Mouse (Mus musculus) kidney, adult 18-20 months (tissue): ENCODE data around the gene Ak3.
"Not testable (repeated sequence)": the region's sequence is repeated elsewhere in the genome, so short reads cannot be mapped to it uniquely, and the experiment has no call there.

Source experiments
- DNase-seq: peaks from one replicate; pipeline ENCODE4 v3.0.0; 2021

Gene Ak3

DNA sequence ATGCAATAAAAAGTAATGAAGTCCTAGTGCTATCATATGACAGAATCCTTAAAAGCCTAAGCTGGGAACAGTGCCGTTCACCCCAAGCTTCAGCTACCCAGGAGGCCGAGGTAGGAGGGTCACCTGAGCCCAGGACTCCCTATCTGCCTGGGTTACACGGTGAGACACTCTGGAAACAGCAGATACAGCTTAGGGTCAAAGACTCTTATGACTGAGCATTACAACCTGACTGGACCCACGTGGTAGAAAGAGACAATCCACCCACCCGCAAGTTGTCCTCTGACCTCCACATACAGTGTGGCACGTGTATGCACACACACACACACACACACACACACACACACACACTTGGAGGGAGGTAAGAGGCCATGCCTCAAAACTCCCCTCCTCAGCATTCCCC is 5.6 kb downstream of the Ak3 start:
- DNase-seq = no peak

DNA sequence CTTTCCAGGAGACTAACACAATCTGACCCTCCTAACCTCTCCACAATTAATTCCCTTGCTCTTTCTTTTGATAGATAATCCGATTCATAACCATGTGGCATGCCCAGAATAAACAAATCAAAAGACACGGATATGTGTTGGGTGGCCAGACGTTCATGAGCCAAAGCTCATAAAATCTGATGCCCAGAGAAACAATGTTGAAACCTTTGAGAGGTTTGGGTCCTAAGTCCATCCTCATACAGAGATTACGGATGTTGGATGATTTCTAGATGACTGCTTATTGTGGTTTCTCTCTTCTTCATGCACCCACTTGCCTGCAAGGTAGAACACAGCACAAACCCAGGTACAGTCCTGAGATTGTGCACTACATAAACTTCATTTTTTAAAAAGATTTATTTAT is 7.6 kb downstream of the Ak3 start:
- no peak for DNase-seq

DNA sequence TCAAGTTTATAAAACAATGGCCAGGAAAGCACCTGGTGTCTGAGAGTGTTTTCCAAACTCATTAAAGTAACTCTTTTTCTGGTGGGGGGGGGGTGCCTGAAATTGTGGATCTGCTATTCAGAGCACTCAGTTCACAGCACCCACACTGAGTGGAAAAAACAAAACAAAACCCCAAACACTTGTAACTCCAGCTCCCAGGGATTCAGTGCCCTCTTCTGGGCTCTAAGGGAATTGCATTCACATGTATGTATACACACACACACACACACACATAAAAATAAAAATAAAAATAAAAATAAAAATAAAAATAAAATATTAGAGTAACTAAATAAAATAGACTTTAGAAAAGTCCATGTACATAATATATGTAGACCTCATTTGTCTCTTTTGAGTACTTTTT is 8.4 kb downstream of the Ak3 start:
- DNase-seq = no peak

DNA sequence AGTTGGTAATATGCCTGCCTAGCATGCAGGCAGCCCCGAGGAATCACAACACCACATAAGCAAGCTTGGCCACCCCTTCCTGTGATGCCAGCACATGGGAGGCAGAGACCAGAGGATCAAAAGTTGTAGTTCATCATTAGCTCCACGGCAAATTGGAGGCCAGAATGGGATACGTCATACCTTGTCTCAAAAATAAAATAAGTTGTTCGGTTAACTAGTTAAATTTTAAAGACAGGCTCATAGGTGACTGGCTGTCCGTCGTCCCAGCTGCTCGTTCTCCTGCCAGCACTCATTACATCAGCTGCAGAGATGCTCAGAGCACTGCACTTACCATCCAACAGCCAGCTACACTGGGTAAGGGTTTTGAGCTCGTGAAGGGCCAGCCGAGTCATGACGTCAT is 10.2 kb downstream of the Ak3 start:
- no peak for DNase-seq

DNA sequence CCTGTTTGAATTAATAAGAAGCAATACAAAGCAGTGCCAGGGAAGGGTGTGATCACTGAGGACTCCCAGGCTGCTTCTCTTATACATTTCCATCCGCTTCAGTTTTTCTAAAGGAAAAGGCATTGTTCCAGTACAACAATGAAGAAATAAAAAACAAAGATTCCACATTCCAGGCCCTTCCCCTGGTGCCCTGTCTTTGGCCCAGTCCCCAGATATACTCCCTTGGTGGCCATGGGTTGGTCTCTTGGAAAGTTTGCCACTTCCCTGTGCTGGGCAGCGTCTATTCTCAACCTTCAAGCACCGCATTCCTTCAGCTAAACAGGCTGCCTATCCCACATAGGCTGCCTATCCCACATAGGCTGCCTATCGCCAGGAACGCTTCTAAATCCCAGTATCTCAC is 10.7 kb downstream of the Ak3 start:
- DNase-seq = no peak

DNA sequence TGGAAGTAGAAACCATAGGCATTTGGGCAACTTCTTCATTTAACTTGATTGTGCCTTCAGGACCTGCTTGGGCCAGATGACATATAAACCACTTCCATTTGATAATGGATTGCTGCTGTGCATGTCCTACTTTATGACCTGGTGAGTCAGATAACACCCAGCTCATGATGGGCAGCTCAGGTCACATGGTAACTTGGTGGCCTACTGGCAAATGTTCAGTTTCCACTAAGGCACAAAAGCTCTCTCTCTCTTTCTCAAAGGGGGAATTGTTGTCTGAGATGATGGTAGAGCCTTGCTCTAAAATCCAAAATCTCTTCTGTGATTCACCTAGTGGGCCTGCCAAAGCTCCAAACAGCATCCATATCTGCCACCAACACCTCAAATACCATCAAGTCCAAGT is 15.1 kb downstream of the Ak3 start:
- no peak for DNase-seq

DNA sequence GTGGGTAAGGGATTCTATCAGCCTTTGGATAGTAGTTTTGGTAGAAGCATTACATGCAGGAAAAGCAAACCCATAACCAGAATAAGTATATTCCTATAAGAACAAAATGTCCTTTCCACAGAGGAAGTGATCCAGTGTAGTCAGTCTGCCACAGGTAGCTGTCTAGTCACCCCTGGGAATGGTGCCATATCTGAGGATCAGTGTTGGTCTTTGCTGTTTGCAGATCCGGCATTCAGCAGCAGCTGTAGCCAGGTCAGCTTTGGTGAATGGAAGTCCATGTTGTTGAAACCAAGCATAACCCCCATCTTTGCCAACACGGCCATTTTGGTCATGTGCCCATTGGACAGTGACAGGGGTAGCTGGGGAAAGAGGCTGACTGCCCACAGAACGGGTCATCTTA is 16.0 kb downstream of the Ak3 start:
- DNase-seq = no peak

DNA sequence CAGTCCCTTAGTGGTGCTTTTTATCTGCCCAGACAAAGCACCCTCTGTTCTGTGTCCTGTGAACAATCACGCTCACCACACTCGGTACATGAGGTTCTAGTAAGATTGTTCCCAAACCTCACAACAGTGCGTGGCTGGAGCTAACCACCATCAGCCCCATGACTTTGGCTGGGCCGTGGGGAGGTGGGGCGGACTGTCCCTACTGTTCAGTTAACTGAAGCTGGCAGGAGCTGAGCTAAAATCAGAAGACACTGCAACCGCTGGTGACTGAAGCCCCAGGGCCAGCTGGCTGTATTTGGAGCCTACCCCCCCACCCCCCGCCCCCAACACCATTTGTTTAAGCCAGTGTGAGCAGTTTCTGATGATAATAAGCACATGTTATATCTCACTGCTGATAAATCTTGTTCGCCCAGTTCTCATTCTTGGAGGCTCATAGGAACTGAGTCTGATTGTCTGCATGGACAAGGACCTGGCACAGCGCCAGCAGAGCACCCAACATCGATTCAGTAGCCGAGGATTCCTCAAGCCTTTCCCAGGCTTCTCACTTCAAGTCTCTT is 23.3 kb downstream of the Ak3 start:
- no peak for DNase-seq

DNA sequence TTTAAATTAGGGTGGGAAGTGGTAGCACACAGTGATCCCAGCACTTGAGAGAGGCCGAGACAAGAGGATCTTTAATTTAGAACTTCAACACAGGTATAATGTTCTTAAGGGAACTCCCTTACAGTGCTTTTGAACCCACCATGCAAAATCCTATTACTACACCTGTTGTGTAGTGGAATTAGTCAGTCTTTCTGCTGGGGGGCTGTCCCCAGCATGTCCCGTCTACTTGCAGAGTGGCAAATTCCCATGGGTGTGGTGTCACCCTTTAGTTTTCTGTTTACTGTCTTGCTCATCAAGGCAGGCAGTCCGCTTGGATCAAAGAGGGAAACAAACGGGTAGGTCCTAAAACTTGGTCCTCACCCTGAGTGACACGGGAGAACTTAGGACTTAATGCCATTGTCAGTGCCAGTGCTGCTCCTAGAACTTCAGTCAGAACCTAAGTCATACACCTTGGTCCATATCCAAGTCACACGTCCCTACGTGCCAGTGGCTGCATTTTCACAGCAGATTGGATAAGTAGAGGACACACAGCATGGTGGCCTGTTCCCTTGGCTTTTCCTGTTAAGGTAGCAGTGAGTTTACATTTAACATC is 25.9 kb downstream of the Ak3 start:
- no peak for DNase-seq

DNA sequence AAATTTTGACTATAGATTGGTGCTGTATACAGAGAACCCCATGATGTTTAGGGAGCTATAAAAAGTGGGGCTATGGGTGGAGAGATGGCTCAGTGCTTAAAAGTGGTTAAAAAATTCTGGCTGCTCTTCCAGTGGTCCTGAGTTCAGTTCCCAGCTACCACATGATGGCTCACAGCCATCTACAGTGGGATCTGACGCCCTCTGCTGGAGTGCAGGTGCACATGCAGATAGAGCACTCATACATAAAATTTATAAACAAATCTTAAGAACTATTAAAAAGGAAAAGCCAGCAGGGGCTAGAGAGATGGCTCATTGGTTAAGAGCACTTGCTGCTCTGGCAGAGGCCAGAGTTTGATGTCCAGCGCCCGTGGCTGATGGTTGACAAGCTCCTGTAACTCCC is 28.1 kb downstream of the Ak3 start:
- no peak for DNase-seq

DNA sequence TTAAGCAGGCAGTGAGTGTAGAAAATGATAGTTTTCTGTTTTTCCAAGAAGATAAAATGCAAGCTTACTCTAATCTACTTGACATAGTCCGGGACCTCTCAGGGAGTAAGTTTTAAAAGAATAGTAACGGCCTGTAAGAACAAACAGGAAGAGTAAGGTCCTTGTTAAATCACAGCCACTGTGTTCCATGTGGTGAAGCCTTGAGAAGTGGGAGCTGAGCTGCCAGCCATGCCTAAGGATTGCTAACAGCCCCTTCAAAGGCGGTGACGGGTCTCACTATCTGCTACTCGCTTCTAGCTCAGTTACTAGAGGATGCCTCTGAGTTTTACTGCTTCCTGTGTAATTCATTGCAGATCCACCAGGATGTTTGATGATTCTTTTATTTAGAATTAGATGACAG is 31.0 kb downstream of the Ak3 start:
- no peak for DNase-seq

DNA sequence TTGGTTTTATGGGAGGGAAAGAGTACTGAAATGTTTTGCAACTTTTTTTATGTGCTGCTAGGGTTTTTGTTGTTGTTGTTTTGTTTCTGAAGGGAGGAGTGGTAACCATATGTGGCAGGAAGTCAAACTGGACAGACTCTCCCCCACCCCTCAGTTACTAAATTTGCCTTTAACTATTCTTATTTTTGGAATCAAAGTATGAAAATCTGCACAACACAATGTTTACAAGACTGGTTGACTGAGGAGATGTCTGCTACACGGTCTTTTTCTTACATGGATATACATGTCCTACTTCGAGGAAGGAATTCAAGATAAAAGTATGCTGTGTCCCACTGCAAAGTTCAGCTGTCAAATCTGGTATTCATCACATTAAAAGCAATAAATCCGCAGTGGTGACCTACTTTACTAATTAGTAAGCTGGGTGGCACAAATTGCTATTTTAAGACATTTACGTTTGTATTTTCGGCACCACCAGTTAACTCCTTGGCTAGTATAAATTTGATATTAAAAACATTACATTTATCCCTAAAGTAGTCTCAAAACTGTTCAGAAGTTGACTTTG is 31.5 kb downstream of the Ak3 start:
- no peak for DNase-seq

DNA sequence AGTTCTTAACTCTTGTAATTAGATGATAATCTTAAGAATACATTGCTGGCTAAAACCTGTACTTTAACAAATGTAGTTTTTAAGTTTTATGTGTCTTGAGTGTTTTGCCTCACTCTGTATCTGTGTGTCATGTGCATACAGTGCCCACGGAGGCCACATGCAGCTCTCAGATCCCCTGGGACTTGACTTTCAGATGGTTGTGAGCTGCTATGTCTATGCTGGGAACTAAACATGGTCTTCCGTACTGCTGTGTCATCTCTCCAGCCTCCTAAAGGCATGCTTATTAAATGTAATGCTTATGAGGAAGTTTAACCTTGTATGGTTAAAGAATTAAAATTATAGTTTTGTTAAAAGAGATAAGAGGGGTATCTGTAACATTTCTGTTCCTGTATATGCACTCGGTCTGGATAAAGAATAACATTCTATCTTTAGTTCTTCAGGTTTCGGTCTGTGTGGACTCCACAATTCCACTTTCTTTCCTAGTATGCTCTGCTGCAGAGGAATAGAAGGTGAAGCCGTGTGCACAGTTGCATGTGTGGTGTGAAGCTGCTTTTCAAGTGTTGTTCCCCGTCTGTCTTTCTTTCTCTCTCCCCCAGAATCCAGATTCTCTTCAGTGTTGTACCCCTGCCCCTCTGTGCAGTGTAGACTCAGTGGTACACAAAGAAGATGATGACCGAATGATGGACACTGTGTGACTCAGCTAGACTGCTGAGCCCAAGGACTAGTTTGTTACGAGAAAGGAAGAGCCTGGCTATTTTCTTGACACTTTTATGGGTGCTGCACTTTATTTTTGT is 32.2 kb downstream of the Ak3 start:
- DNase-seq = no peak

DNA sequence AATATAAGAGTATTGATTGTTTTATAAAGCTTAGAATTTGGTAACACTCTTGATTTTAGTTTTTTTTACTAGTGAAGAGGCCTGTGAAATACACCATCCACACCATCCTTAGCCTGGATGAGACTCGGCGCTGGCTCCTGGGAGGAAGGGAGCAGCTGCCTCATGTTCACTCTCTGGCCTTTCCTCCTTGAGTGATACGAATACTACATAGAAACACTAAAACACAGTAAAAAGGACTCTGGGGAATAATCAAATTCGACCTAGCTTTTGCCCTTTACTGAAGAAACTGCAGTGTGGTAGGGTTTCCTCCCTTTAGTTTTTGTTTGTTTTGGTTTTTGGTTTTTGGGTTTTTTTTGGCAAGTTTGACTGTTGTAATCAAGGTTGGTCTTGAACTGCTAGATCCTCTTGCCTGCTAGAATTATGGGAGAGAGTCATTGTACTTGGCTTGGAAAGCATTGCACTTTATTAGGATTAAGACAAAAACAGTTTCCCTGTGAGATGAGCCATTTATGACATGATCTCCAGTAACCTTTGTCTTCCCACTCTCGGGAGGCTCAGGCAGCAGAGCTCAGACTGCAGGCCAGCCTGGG is 33.2 kb downstream of the Ak3 start:
- DNase-seq = no peak

DNA sequence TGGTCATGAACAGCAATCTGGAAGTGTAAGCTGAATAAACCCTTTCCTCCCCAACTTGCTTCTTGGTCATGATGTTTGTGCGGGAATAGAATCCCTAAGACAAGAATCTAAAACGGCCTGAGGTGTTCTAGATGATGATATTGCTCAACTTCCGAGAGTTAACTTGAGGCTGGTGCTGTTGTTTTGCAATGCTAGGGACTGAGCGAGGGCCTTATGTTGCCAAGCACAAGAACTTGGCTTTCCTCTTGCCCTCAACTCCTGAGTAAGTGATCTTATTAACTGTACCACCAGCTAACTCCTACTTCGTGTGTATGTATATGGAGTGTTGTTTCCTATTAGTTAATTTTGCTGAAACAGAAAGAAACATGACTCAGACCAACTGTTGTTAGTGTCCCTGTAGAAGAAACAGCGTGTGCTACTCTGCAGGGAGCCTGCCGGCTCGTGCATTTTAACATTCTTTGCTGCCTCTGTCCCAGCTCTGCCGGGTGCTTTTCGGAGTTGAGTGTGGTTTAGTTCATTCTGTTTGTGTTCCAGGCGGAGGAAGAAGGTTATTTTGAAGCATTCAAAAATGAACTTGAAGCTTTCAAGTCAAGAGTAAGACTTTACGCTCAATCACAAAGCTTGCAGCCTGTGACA is 36.3 kb downstream of the Ak3 start:
- DNase-seq = no peak

DNA sequence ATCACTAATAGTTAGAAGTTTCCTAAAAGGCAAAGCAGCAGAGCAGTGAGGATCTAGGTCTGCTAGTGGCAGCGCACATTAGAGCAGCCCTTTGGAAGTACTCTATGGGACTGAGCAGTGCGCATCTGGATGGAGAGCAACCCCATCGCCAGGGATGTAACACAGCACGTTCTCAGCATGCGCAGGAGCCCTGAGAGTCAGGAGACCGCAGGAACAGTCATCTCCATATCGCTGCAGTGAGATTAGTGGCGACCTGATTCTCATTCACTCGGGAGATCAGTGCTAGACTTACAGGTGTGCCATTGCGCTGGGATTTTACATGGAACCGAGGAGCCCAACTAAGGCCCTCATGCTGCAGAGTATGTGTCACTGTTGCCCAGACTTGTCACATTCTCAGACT is 38.7 kb downstream of the Ak3 start:
- no peak for DNase-seq

DNA sequence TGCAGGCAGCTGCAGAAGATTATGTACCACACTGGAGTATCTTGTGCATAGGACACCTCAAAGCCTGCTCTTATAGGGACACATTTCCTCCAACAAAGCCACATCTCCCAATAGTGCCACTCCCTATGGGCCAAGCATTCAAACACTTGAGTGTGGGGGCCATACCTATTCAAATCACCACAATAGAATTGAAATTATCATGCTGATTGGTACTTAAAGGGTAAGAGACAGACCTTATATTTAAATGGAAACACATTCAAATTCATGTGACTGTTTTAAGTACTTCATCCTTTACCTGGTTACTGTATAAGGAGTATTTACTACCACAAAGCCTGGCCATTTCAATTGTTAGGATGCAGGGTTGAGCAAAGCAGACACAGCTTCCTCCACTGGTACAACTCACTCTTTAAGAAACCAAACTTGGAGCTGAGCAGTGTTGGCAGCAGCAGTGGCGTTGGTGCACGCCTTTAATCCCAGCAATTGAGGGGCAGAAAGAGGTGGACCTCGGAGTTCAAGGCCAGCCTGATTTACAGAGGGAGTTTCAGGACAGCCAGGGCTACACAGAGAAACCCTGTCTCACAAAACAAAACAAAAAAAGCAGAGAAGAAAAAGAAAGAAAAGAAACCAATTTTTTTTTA is 39.6 kb downstream of the Ak3 start:
- no peak for DNase-seq

DNA sequence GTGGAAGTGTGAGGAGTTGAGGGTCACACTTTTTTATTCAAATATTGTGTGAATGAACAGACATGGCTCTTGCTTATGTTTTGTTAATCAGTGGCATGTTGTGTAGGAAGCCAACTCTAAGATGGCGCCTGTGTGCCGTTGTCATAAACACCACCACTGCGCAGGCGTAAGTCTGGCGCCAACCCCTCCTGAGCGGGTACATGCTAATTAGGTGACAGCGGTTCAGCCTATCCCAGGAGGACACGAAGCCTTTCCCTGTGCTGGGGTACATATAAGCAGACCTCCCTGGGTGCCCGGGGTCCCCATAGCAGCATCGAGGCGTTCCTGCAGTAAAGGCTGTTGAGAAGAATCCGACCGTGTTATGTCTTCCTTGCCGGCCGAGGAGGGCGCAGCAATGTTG is 47.4 kb downstream of the Ak3 start:
- DNase-seq = not testable (repeated sequence)

DNA sequence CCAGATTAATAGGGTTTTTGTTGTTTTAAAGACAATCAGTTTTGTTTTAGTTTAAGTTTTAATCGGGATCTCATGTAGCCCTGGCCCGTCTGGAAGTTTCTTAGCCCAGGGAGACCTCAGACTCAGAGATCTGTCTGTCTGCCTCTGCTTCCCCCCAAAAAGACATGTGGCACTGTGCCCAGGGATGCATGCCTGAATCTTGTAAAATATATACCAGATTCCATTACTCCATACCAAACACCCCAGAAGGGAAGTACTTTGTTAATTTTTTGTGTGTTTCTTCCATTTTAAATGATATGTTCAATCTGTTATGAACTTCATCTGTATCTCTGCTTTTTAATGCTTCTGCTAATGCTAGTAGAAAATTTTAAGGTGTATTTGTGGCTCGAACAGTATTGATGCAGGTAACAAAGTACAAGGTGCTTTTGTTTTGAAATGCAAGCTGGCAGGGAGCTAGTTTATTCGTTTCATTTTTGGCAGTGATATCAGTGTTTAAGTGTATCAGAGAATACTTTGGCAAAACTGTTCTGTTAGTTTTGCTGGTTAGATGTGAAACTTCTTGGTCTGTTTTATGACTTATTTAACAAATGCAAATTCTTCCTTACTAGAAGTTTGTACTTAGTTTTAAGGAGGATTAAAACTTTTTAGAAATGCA is 49.7 kb downstream of the Ak3 start:
- DNase-seq = no peak

DNA sequence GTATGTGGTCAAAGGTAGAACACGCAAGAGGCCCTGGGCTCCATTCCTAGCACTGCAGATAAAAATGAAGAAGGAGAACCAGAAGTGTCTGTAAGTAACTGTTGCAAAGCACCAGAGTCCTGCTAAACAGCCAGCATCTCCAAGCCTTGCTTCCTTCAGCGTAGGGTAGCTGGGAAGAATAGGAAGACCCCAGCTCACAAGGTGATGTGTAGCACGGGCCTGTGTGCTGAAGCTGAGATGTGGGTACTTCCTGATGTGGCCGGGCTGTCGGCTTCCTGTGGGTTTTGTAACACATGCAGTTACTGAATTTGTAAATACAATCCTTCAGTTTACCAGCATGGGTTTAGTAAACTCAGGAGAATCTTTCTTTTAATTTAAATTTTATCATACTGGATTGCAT is 52.4 kb downstream of the Ak3 start:
- DNase-seq = no peak

DNA sequence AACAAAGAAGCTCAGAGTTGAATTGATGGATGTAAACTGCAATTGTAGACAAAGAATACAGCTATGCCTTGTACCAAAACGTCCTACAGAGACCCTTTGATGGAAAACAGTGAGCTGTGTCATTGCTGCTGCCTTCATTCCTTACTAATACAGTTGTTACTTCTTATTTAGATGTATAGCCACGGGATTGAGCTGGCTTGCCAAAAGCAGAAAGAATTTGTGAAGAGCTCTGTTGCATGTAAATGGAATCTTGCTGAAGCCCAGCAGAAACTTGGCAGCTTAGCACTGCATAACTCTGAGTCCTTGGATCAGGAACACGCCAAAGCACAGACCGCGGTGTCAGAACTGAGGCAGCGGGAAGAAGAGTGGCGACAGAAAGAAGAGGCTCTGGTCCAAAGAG is 52.9 kb downstream of the Ak3 start:
- no peak for DNase-seq

DNA sequence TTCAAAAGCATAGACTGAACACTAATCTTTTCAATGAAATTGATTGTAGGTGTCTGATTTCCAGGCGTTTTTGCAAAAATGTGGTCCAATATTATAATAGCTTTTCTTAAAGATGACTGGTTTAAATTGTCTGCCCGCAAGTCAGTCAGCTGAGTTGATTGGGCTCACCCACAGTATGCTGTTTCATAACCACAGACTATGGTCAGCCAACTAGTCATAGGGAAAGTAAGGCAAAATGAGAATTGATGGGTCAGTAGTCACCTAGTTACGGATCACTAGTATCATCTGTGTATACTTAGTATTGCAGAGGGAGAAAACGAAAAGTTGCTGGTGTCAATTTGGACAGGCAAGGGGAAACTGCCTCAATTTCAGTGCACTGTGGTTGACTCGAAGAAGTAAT is 56.4 kb downstream of the Ak3 start:
- DNase-seq = no peak
